Comparison of ENCODE assay signal across 18 mouse cellular contexts in the genomic region with DNA sequence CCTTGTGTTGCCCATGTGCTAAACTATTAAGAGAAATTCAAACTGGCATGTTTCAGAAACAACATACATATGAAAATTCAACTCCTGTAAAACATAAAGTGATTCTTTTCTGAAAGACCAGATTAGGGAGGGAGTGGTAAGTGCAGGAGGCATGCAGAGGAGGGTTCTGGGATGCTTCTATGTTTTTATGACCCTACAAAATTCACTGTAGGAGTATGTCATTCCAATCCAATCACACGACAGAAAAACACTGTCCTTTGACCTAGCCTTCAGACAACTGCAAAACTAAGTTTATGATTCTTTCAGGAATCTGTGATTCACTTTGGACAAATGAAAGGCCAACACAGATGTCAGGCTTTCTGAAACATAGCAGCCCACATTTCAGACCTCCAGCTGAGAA.
"Had no signal": no experiment of that assay in that cellular context is flagged by ENCODE, and none has a peak within 500 bp of the region (broad histone marks: within the 10 kb centered on the region; RNA-seq: fewer than 3 reads in every experiment).

No protein-coding gene starts in this region.

- H3K4me3 ChIP-seq: midbrain, embryonic 10.5 days; midbrain, embryonic 12.5 days; myocyte; neural tube, embryonic 13.5 days; neural tube, embryonic 15.5 days had no signal

- DNase-seq: lung, embryonic 14.5 days; lung, postnatal 10 days; lung, postnatal 4 days; midbrain, embryonic 14.5 days; retina, postnatal 1 day; right cerebral cortex, adult 18-20 months; right cerebral cortex, postnatal 25 days; right cerebral cortex, postnatal 4 days; spleen, adult 18-20 months; thymus, adult 18-20 months; thymus, postnatal 14 days; thymus, postnatal 36 days had no signal

- H3K9me3 ChIP-seq: midbrain, embryonic 10.5 days; midbrain, embryonic 12.5 days; neural tube, embryonic 13.5 days; neural tube, embryonic 15.5 days had no signal

- H3K27me3 ChIP-seq: midbrain, embryonic 12.5 days; neural tube, embryonic 13.5 days; neural tube, embryonic 15.5 days had no signal

- H3K9ac ChIP-seq: lung, embryonic 14.5 days; midbrain, embryonic 12.5 days; neural tube, embryonic 13.5 days; neural tube, embryonic 15.5 days had no signal

- H3K27ac ChIP-seq: midbrain, embryonic 10.5 days; midbrain, embryonic 12.5 days; neural tube, embryonic 13.5 days; neural tube, embryonic 15.5 days had no signal

- H3K4me2 ChIP-seq: lung, embryonic 14.5 days; midbrain, embryonic 12.5 days; neural tube, embryonic 13.5 days; neural tube, embryonic 15.5 days had no signal

- H3K36me3 ChIP-seq: midbrain, embryonic 10.5 days; midbrain, embryonic 12.5 days; neural tube, embryonic 13.5 days; neural tube, embryonic 15.5 days had no signal

- H3K4me1 ChIP-seq: midbrain, embryonic 10.5 days; midbrain, embryonic 12.5 days; neural tube, embryonic 13.5 days; neural tube, embryonic 15.5 days had no signal

- ATAC-seq: midbrain, embryonic 16.5 days had no signal
